Mouse (Mus musculus) telencephalon, adult 2 months (tissue): ENCODE measurements at regions not wholly inside any gene's neighbourhood (a gene's known extent, or its start where the extent isn't known, plus 50 kb on each side); places are given as distances from the start of the nearest gene placed in this dataset.

Source experiments
- DNase-seq: peaks from one replicate; pipeline ENCODE4 v3.0.0-alpha.2; 2011; ENCODE audit warnings: low read depth, low spot score

GRCm38 (mm10) chrX:11170416-11170815, 128.6 kb upstream of the H2al1a start:
- DNase-seq, result no peak

- no peak for DNase-seq
These were observed 118.8 kb upstream of the H2al1a start for GRCm38 (mm10) chrX:11180194-11180816.

GRCm38 (mm10) chrX:11181855-11182254, 117.2 kb upstream of the H2al1a start:
- DNase-seq, result no peak

GRCm38 (mm10) chrX:11190851-11191250, 108.2 kb upstream of the H2al1a start:
- DNase-seq, result no peak

GRCm38 (mm10) chrX:11204135-11204534, 94.9 kb upstream of the H2al1a start:
- DNase-seq, result no peak

GRCm38 (mm10) chrX:11209895-11210294, 89.2 kb upstream of the H2al1a start:
- DNase-seq, result no peak

GRCm38 (mm10) chrX:11212811-11213210, 86.2 kb upstream of the H2al1a start:
- no peak for DNase-seq

GRCm38 (mm10) chrX:11213492-11213891, 85.6 kb upstream of the H2al1a start:
- no peak for DNase-seq

- no peak for DNase-seq
These were observed 60.0 kb upstream of the H2al1a start for GRCm38 (mm10) chrX:11239066-11239465.

- DNase-seq, result no peak
These were observed 53.5 kb upstream of the H2al1a start for GRCm38 (mm10) chrX:11245576-11245975.
